Mouse (Mus musculus) activated CD4-positive, CD25-positive, alpha-beta regulatory T cell, adult 4 months (primary cell): ENCODE data around the gene Rnd1. TPM values are rescaled to one million over a fixed set of nuclear protein-coding genes. Genes with fewer than 3 reads are reported as not detected.

ENCODE experiments used
- polyA plus RNA-seq, 2 experiments: library from polyadenylated mRNA; unstranded; fragments of 100-300 nt; shearing (Covaris generic); gene quantifications; one replicate each; pipeline ENCODE4 v1.2.1; 2017

Gene Rnd1
- polyA plus RNA-seq, 2 experiments from 2014 or later: 0.50 to 1.5 TPM

Other genes starting within 250 kb of the Rnd1 start
- not detected for gene Olfr282, start 246.2 kb downstream of the Rnd1 start, polyA plus RNA-seq
- not detected for gene Olfr281, start 224.9 kb downstream of the Rnd1 start, polyA plus RNA-seq
- gene OR5BS1P, start 207.6 kb downstream of the Rnd1 start, polyA plus RNA-seq: under 1 TPM in 1 of 2 experiments, not detected in 1; 0.07 TPM
- gene Lalba, start 194.7 kb downstream of the Rnd1 start, polyA plus RNA-seq: not detected
- gene Olfr279, start 185.1 kb downstream of the Rnd1 start, polyA plus RNA-seq: not detected
- gene Kansl2, start 143.2 kb downstream of the Rnd1 start, polyA plus RNA-seq: 10 to 100 TPM; 29.0 to 35.9 TPM
- gene Ccnt1, start 106.5 kb downstream of the Rnd1 start, polyA plus RNA-seq: 10 to 100 TPM; 71.1 to 73.1 TPM
- not detected for gene 4930415O20Rik, start 106.5 kb downstream of the Rnd1 start, polyA plus RNA-seq
- under 1 TPM; 0.36 to 0.56 TPM for gene Adcy6, start 67.4 kb downstream of the Rnd1 start, polyA plus RNA-seq
- gene Cacnb3, start 46.6 kb downstream of the Rnd1 start, polyA plus RNA-seq: under 1 TPM in 1 of 2 experiments, not detected in 1; 0.19 TPM
- gene Ddx23, start 14.6 kb downstream of the Rnd1 start, polyA plus RNA-seq: 10 to 100 TPM; 22.8 to 27.3 TPM
- under 1 TPM in 1 of 2 experiments, not detected in 1; 0.62 TPM for gene Ccdc65, start 30.7 kb upstream of the Rnd1 start, polyA plus RNA-seq
- 1 to 10 TPM; 1.3 to 1.7 TPM for gene Fkbp11, start 50.7 kb upstream of the Rnd1 start, polyA plus RNA-seq
- 10 to 100 TPM; 29.9 to 46.7 TPM for gene Arf3, start 85.8 kb upstream of the Rnd1 start, polyA plus RNA-seq
- gene Wnt10b, start 100.7 kb upstream of the Rnd1 start, polyA plus RNA-seq: under 1 TPM in 1 of 2 experiments, not detected in 1; 0.22 TPM
- not detected for gene Wnt1, start 112.4 kb upstream of the Rnd1 start, polyA plus RNA-seq
- gene Ddn, start 132.0 kb upstream of the Rnd1 start, polyA plus RNA-seq: not detected
- 100 to 1,000 TPM in 1 of 2 experiments, 10 to 100 TPM in 1; 98.2 to 133 TPM for gene Prkag1, start 154.1 kb upstream of the Rnd1 start, polyA plus RNA-seq
- 10 to 100 TPM; 21.7 to 29.2 TPM for gene Kmt2d, start 193.7 kb upstream of the Rnd1 start, polyA plus RNA-seq
- gene Rhebl1, start 217.1 kb upstream of the Rnd1 start, polyA plus RNA-seq: 1 to 10 TPM; 8.7 to 8.8 TPM
- gene Dhh, start 221.1 kb upstream of the Rnd1 start, polyA plus RNA-seq: under 1 TPM; 0.11 to 0.15 TPM
- 10 to 100 TPM; 24.2 to 42.0 TPM for gene Lmbr1l, start 240.8 kb upstream of the Rnd1 start, polyA plus RNA-seq